Comparison of ENCODE assay signal across 10 mouse cellular contexts in the genomic region with DNA sequence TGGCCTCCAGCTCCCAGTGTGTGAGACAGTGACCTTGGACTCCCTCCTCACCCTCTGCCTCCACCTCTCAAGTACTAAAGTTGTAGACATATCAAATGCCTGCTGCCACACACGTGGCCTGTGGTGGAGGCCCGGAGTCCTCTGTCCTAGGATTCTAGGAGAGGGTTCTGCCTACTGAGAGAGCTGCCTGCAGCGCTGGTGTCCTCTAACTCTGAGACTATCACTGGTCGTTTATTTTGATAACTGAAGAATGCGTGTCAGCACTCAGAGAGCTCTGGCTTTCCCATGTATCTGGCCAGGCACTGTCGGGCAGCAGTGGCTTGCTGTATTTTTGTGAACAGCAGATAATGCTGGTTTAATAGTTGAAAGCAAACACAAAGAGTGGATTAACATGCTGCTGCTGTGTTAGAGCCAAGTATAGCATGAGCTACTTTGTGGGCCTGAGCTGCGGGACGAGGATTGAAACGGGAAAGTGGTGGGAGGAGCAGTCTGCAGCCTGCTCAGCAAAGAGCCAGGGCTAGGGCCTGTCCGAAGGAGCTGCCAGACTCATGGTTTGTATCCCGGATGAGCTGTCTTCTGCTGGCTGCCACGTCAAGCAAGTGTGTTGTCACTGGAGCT. TPM values are rescaled to one million over a fixed set of nuclear protein-coding genes. Genes with fewer than 3 reads are reported as not detected.
A peak's percentile ranks its signal among the peaks of the same experiment; 100 is the strongest.
DNase-seq lines count a peak whose midpoint lies in the region; ATAC-seq lines count a peak whose summit lies in the region.
"Had no signal": no experiment of that assay in that cellular context is flagged by ENCODE, and none has a peak within 500 bp of the region (broad histone marks: within the 10 kb centered on the region; RNA-seq: fewer than 3 reads in every experiment).

No protein-coding gene starts in this region.

- no peak for DNase-seq in kidney, postnatal 14 days
- no peak for DNase-seq in forebrain, embryonic 10.5 days (ENCODE audit: extremely low spot score, low spot score)
- peak; percentile 68 for DNase-seq in heart, postnatal 4 days
- no peak for DNase-seq in midbrain, embryonic 10.5 days (ENCODE audit: low spot score)
- no peak for DNase-seq in adipocyte (ENCODE audit: low spot score)
- DNase-seq in right cerebral cortex, postnatal 4 days, result no peak
- no peak for DNase-seq in left cerebral cortex, postnatal 14 days (ENCODE audit: low spot score in 2 of 2)

- no peak overlapping the region for H3K4me2 ChIP-seq in kidney, embryonic 16.5 days (replicated peaks; ENCODE audit: low read depth, low read length)
- H3K4me2 ChIP-seq: neural tube, embryonic 12.5 days had no signal

- H3K4me1 ChIP-seq in kidney, embryonic 16.5 days (ENCODE audit: insufficient read depth, low read length), result peaks cover 51% of the 10 kb centered on the region
- H3K4me1 ChIP-seq in forebrain, embryonic 10.5 days, result peaks cover 57% of the 10 kb centered on the region
- H3K4me1 ChIP-seq in midbrain, embryonic 10.5 days, result peaks cover 55% of the 10 kb centered on the region

- H3K27ac ChIP-seq in kidney, embryonic 16.5 days (ENCODE audit: low read length), result peak overlapping the region; percentile 75
- peak overlapping the region; percentile 60 for H3K27ac ChIP-seq in forebrain, embryonic 10.5 days
- peak overlapping the region; percentile 63 for H3K27ac ChIP-seq in midbrain, embryonic 10.5 days (replicated peaks)
- H3K27ac ChIP-seq: neural tube, embryonic 12.5 days had no signal

- H3K9me3 ChIP-seq in kidney, embryonic 16.5 days (ENCODE audit: low read length), result no peaks in the 10 kb centered on the region
- H3K9me3 ChIP-seq in forebrain, embryonic 10.5 days, result no peaks in the 10 kb centered on the region
- H3K9me3 ChIP-seq in midbrain, embryonic 10.5 days (replicated peaks), result no peaks in the 10 kb centered on the region
- H3K9me3 ChIP-seq: neural tube, embryonic 12.5 days had no signal

- intact Hi-C loops in left cerebral cortex, postnatal 14 days (cut with DNase I), result loop anchor here (5.0 kb wide), 1 partner anchor 39 kb away; no protein-coding TSS in a partner anchor

- peak overlapping the region; percentile 32 for H3K9ac ChIP-seq in kidney, embryonic 16.5 days (replicated peaks; ENCODE audit: low read length)
- H3K9ac ChIP-seq: neural tube, embryonic 12.5 days had no signal

- H3K27me3 ChIP-seq in kidney, embryonic 16.5 days (ENCODE audit: insufficient read depth, low read length), result no peaks in the 10 kb centered on the region
- no peaks in the 10 kb centered on the region for H3K27me3 ChIP-seq in forebrain, embryonic 10.5 days (ENCODE audit: poor library complexity, severe bottlenecking)
- no peaks in the 10 kb centered on the region for H3K27me3 ChIP-seq in midbrain, embryonic 10.5 days (ENCODE audit: low read depth, poor library complexity, severe bottlenecking)
- H3K27me3 ChIP-seq: neural tube, embryonic 12.5 days had no signal

- no peak for ATAC-seq in kidney, embryonic 16.5 days (ENCODE audit: low FRiP score, low TSS enrichment)

- H3K4me3 ChIP-seq in kidney, embryonic 16.5 days (ENCODE audit: low read length), result no peak overlapping the region
- H3K4me3 ChIP-seq in forebrain, embryonic 10.5 days, result no peak overlapping the region
- H3K4me3 ChIP-seq in midbrain, embryonic 10.5 days, result no peak overlapping the region
- H3K4me3 ChIP-seq: erythroblast, embryonic 14.5 days; neural tube, embryonic 12.5 days had no signal

- H3K36me3 ChIP-seq in kidney, embryonic 16.5 days (ENCODE audit: insufficient read depth, low read length), result peaks cover 14% of the 10 kb centered on the region
- H3K36me3 ChIP-seq in forebrain, embryonic 10.5 days (replicated peaks), result peaks cover 17% of the 10 kb centered on the region
- H3K36me3 ChIP-seq in midbrain, embryonic 10.5 days, result peaks cover 16% of the 10 kb centered on the region

- WGBS in kidney, embryonic 16.5 days, result 23% methylated on average over 12 of the region's 12 CpGs
- 55% methylated on average over 12 of the region's 12 CpGs for WGBS in forebrain, embryonic 10.5 days
- 44% methylated on average over 12 of the region's 12 CpGs for WGBS in midbrain, embryonic 10.5 days

RNA-seq across cellular contexts. Expression of a gene that starts 13.1 kb away (rescaled TPM):
- 91.5 and 92.9 TPM in 2 replicates for polyA plus RNA-seq in kidney, embryonic 16.5 days (2015; fragmentation: Nextera tagmentation; extraction: Ambion mirVana)
- 44.3 and 46.7 TPM in 2 replicates for polyA plus RNA-seq in forebrain, embryonic 10.5 days (2016; fragmentation: Nextera tagmentation; extraction: Ambion mirVana)
- 10 to 100 TPM; 78.4 to 81.7 TPM for total RNA-seq in heart, postnatal 4 days (2021)
- 49.9 and 58.0 TPM in 2 replicates for polyA plus RNA-seq in midbrain, embryonic 10.5 days (2016; fragmentation: Nextera tagmentation; extraction: Ambion mirVana)
- 100 to 1,000 TPM; 172 to 175 TPM for total RNA-seq in left cerebral cortex, postnatal 14 days (2021)
